Mouse (Mus musculus) heart, embryonic 11.5 days (tissue): Measurements from ENCODE around the gene Scube2. TPM values are rescaled to one million over a fixed set of nuclear protein-coding genes. Genes with fewer than 3 reads are reported as not detected.

Source experiments
- ATAC-seq: fragments of 200-750 bp; cut with Nextera tagmentation; replicated peaks from 2 replicates; pipeline ENCODE4 v1.8.0; 2017; ENCODE audit warnings: moderate library complexity; ENCODE audit not compliant: insufficient number of reproducible peaks, low FRiP score, low TSS enrichment
- H3K27ac ChIP-seq: fragments of 300-500 bp; sonication (generic); 2 replicates; pipeline ENCODE4 v1.5.1; 2014; ENCODE audit warnings: mild to moderate bottlenecking, low read depth, low read length
- H3K27me3 ChIP-seq: fragments of 300-500 bp; sonication (generic); 2 replicates; pipeline ENCODE4 v1.6.1; 2014; ENCODE audit warnings: mild to moderate bottlenecking, low read length, mixed read lengths; ENCODE audit not compliant: control insufficient read depth, insufficient read depth
- H3K36me3 ChIP-seq: fragments of 300-500 bp; sonication (generic); 2 replicates; pipeline ENCODE4 v1.6.1; 2014; ENCODE audit warnings: mild to moderate bottlenecking, low read length, moderate library complexity, mixed read lengths; ENCODE audit not compliant: control insufficient read depth, insufficient read depth
- H3K4me1 ChIP-seq: fragments of 300-500 bp; sonication (generic); 2 replicates; pipeline ENCODE4 v1.6.1; 2014; ENCODE audit warnings: low read length; ENCODE audit not compliant: control insufficient read depth, insufficient read depth
- H3K4me2 ChIP-seq: fragments of 300-500 bp; sonication (generic); 2 replicates; pipeline ENCODE4 v1.6.1; 2014; ENCODE audit warnings: mild to moderate bottlenecking, moderate library complexity
- H3K4me3 ChIP-seq: fragments of 300-500 bp; sonication (generic); 2 replicates; pipeline ENCODE4 v1.5.1; 2014; ENCODE audit warnings: low read depth, low read length
- H3K9ac ChIP-seq: fragments of 300-500 bp; sonication (generic); 2 replicates; pipeline ENCODE4 v1.6.1; 2014; ENCODE audit warnings: mild to moderate bottlenecking, low read depth, low read length, moderate library complexity
- H3K9me3 ChIP-seq: fragments of 300-500 bp; sonication (generic); replicated peaks from 2 replicates; pipeline ENCODE4 v1.6.1; 2016; ENCODE audit warnings: low read length; ENCODE audit not compliant: control insufficient read depth
- WGBS: fragments of 180-500 bp; shearing (Covaris S2); extraction: QIAGEN DNeasy Blood & Tissue Kit; methylation state at CpG from one replicate; pipeline ENCODE4 v1.1.7; 2014; ENCODE audit not compliant: insufficient replicate concordance; 5-methylcytosine and 5-hydroxymethylcytosine counted together
- polyA plus RNA-seq: library from polyadenylated mRNA; unstranded; fragments of >200 nt; fragmentation: Nextera tagmentation; extraction: Ambion mirVana; gene quantifications from 2 replicates; pipeline ENCODE4 v1.2.1, GENCODE M21; 2014

Gene Scube2
- polyA plus RNA-seq, 1 experiment from 2014 or later = 8.1 TPM

- Histone ChIP-seq H3K4me1 (peaks cover 2% of the 10 kb centered on the region), H3K27me3 (peaks cover 11% of the 10 kb centered on the region), H3K9ac (no peak overlapping the region), H3K4me2 (no peak overlapping the region), H3K36me3 (no peaks in the 10 kb centered on the region), H3K9me3 (no peaks in the 10 kb centered on the region), H3K4me3 (no peak overlapping the region), H3K27ac (no peak overlapping the region)
- no peak for ATAC-seq
- WGBS = 21% methylated on average over 3 of the region's 3 CpGs
These were observed 3.0 kb upstream of the Scube2 start for GRCm38 (mm10) chr7:109868498-109868897.

- Histone ChIP-seq H3K27me3 (peaks cover 18% of the 10 kb centered on the region), H3K4me3 (no peak overlapping the region), H3K9ac (no peak overlapping the region), H3K4me1 (peaks cover 2% of the 10 kb centered on the region), H3K27ac (no peak overlapping the region), H3K36me3 (no peaks in the 10 kb centered on the region), H3K9me3 (no peaks in the 10 kb centered on the region), H3K4me2 (no peak overlapping the region)
- 79% methylated on average over 3 of the region's 3 CpGs for WGBS
- ATAC-seq = no peak
These were observed 1.2 kb upstream of the Scube2 start for GRCm38 (mm10) chr7:109866643-109867042.

GRCm38 (mm10) chr7:109863561-109863960, 1.9 kb downstream of the Scube2 start:
- peaks cover 7% of the 10 kb centered on the region for H3K4me1 ChIP-seq

GRCm38 (mm10) chr7:109860162-109860561, 5.3 kb downstream of the Scube2 start:
- Histone ChIP-seq H3K27me3 (peaks cover 18% of the 10 kb centered on the region), H3K4me1 (peaks cover 7% of the 10 kb centered on the region), H3K4me2 (no peak overlapping the region), H3K4me3 (no peak overlapping the region), H3K9ac (no peak overlapping the region), H3K36me3 (no peaks in the 10 kb centered on the region), H3K27ac (no peak overlapping the region), H3K9me3 (no peaks in the 10 kb centered on the region)
- WGBS = 84% methylated on average over 7 of the region's 7 CpGs
- ATAC-seq = no peak

More at GRCm38 (mm10) chr7:109863561-109863960, 1.9 kb downstream of the Scube2 start:
- Histone ChIP-seq H3K27ac (no peak overlapping the region), H3K4me3 (no peak overlapping the region), H3K27me3 (peaks cover 18% of the 10 kb centered on the region), H3K4me2 (no peak overlapping the region), H3K9ac (no peak overlapping the region), H3K9me3 (no peaks in the 10 kb centered on the region), H3K36me3 (no peaks in the 10 kb centered on the region)
- ATAC-seq = no peak
- WGBS = 31% methylated on average over 4 of the region's 4 CpGs

GRCm38 (mm10) chr7:109859354-109859753, 6.1 kb downstream of the Scube2 start:
- Histone ChIP-seq H3K4me2 (no peak overlapping the region), H3K9me3 (no peaks in the 10 kb centered on the region), H3K27ac (peak overlapping the region; percentile 42), H3K9ac (0 out of 2 replicates have a peak overlapping the region, but pooled peaks have one; percentile 16), H3K36me3 (no peaks in the 10 kb centered on the region), H3K4me3 (no peak overlapping the region), H3K27me3 (peaks cover 10% of the 10 kb centered on the region), H3K4me1 (peaks cover 12% of the 10 kb centered on the region)
- ATAC-seq = peak; percentile 50; the same call in 1 of the 2 replicates
- 18% methylated on average over 6 of the region's 6 CpGs for WGBS

- peaks cover 42% of the 10 kb centered on the region for H3K4me1 ChIP-seq
These were observed 12.7 kb downstream of the Scube2 start for GRCm38 (mm10) chr7:109852752-109853212.

GRCm38 (mm10) chr7:109852017-109852416, 13.5 kb downstream of the Scube2 start:
- Histone ChIP-seq H3K9ac (no peak overlapping the region), H3K9me3 (no peaks in the 10 kb centered on the region), H3K27me3 (no peaks in the 10 kb centered on the region), H3K36me3 (no peaks in the 10 kb centered on the region), H3K4me2 (no peak overlapping the region), H3K4me1 (peaks cover 42% of the 10 kb centered on the region), H3K4me3 (no peak overlapping the region), H3K27ac (no peak overlapping the region)
- 70% methylated on average over 7 of the region's 7 CpGs for WGBS
- no peak for ATAC-seq

More at GRCm38 (mm10) chr7:109852752-109853212, 12.7 kb downstream of the Scube2 start:
- H3K36me3 ChIP-seq = no peaks in the 10 kb centered on the region
- no peak overlapping the region for H3K27ac ChIP-seq
- H3K27me3 ChIP-seq = no peaks in the 10 kb centered on the region
- no peak overlapping the region for H3K9ac ChIP-seq
- H3K4me3 ChIP-seq = no peak overlapping the region
- 13% methylated on average over 7 of the region's 7 CpGs for WGBS
- H3K4me2 ChIP-seq = no peak overlapping the region
- ATAC-seq = no peak; the same call in 1 of the 2 replicates
- no peaks in the 10 kb centered on the region for H3K9me3 ChIP-seq

GRCm38 (mm10) chr7:109850531-109850930, 14.9 kb downstream of the Scube2 start:
- 67% methylated on average over 3 of the region's 3 CpGs for WGBS
- no peak overlapping the region for H3K4me3 ChIP-seq
- no peak overlapping the region for H3K4me2 ChIP-seq
- no peaks in the 10 kb centered on the region for H3K9me3 ChIP-seq
- H3K36me3 ChIP-seq = no peaks in the 10 kb centered on the region
- H3K4me1 ChIP-seq = peaks cover 42% of the 10 kb centered on the region
- H3K9ac ChIP-seq = no peak overlapping the region
- H3K27me3 ChIP-seq = no peaks in the 10 kb centered on the region
- no peak for ATAC-seq
- H3K27ac ChIP-seq = 0 out of 2 replicates have a peak overlapping the region, but pooled peaks have one; percentile 71

GRCm38 (mm10) chr7:109849750-109850434, 15.6 kb downstream of the Scube2 start:
- no peak overlapping the region for H3K4me2 ChIP-seq
- H3K36me3 ChIP-seq = no peaks in the 10 kb centered on the region
- no peak overlapping the region for H3K4me3 ChIP-seq
- H3K9ac ChIP-seq = no peak overlapping the region
- peak overlapping the region; percentile 71 for H3K27ac ChIP-seq
- no peak for ATAC-seq
- peaks cover 40% of the 10 kb centered on the region for H3K4me1 ChIP-seq
- H3K27me3 ChIP-seq = no peaks in the 10 kb centered on the region
- WGBS = 51% methylated on average over 8 of the region's 8 CpGs
- no peaks in the 10 kb centered on the region for H3K9me3 ChIP-seq
